Comparison of ENCODE assay signal across 8 mouse cellular contexts in the genomic region with DNA sequence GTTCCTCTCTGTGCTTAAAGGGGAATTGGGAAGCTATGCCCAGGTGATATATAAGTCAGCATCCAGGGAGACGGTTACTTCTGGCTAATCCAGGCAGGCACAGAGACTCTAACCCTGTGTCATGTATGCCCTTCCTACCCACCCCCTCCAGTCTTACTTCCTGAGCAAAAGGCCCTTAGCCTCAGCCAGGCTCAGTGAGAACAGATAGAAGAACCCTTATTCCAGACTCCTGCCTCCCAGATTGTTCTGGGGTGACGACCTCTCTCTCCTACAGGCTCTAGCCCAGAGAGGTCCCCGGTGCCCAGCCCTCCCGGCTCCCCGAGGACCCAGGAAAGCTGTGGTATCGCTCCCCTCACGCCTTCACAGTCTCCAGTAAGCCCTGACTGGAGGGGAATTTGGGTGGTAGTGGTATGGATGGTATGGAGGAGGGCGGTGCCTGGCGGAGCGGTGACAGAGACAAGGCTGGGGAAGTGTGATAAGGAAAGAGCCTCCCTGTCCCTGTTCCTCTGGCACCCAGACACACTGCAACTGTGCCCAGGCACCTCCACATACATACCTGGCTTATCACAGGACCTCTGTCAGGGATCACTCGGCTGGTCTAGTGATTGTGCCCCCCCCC. TPM values are rescaled to one million over a fixed set of nuclear protein-coding genes. Genes with fewer than 3 reads are reported as not detected.
A peak's percentile ranks its signal among the peaks of the same experiment; 100 is the strongest.
DNase-seq lines count a peak whose midpoint lies in the region; ATAC-seq and TF ChIP-seq lines count a peak whose summit lies in the region.
"Had no signal": no experiment of that assay in that cellular context is flagged by ENCODE, and none has a peak within 500 bp of the region (broad histone marks: within the 10 kb centered on the region; RNA-seq: fewer than 3 reads in every experiment).

No protein-coding gene starts in this region.

- WGBS in midbrain, embryonic 10.5 days: 74% methylated on average over 11 of the region's 11 CpGs
- 81% methylated on average over 11 of the region's 11 CpGs for WGBS in midbrain, postnatal 0 days
- WGBS in limb, embryonic 12.5 days: 56% methylated on average over 11 of the region's 11 CpGs
- WGBS in stomach, embryonic 16.5 days: 54% methylated on average over 11 of the region's 11 CpGs

- 0 out of 2 replicates have a peak, but pooled peaks cover 3% of the 10 kb centered on the region for H3K36me3 ChIP-seq in midbrain, embryonic 10.5 days
- no peaks in the 10 kb centered on the region for H3K36me3 ChIP-seq in midbrain, postnatal 0 days (ENCODE audit: insufficient read depth, low read length)
- peaks cover 86% of the 10 kb centered on the region for H3K36me3 ChIP-seq in limb, embryonic 12.5 days
- 0 out of 2 replicates have a peak, but pooled peaks cover 3% of the 10 kb centered on the region for H3K36me3 ChIP-seq in stomach, embryonic 16.5 days (ENCODE audit: control insufficient read depth, insufficient read depth, low read length)

- ATAC-seq in midbrain, postnatal 0 days (ENCODE audit: low FRiP score): no peak
- ATAC-seq in erythroid progenitor cell, adult 5-6 weeks (replicated peaks; ENCODE audit: low FRiP score, poor library complexity, severe bottlenecking): peak; percentile 93
- ATAC-seq in limb, embryonic 12.5 days (ENCODE audit: insufficient number of reproducible peaks, insufficient read depth, low FRiP score, low TSS enrichment, low read depth): peak; percentile 60; the same call in 1 of the 2 replicates
- ATAC-seq in stomach, embryonic 16.5 days (ENCODE audit: insufficient read depth, low FRiP score): peak; percentile 82

- no peak overlapping the region for H3K4me3 ChIP-seq in midbrain, embryonic 10.5 days
- H3K4me3 ChIP-seq in midbrain, postnatal 0 days (ENCODE audit: low read depth, low read length): no peak overlapping the region
- H3K4me3 ChIP-seq in limb, embryonic 12.5 days (replicated peaks): no peak overlapping the region
- no peak overlapping the region for H3K4me3 ChIP-seq in stomach, embryonic 16.5 days (replicated peaks; ENCODE audit: low read length)
- H3K4me3 ChIP-seq: limb, embryonic 15.5 days had no signal

- no peak overlapping the region for H3K9ac ChIP-seq in midbrain, postnatal 0 days (replicated peaks; ENCODE audit: low read length, poor library complexity, severe bottlenecking)
- H3K9ac ChIP-seq in limb, embryonic 12.5 days (replicated peaks): 0 out of 2 replicates have a peak overlapping the region, but pooled peaks have one; percentile 18
- H3K9ac ChIP-seq in stomach, embryonic 16.5 days (ENCODE audit: low read length): no peak overlapping the region

- peaks cover 16% of the 10 kb centered on the region for H3K4me1 ChIP-seq in midbrain, embryonic 10.5 days
- no peaks in the 10 kb centered on the region for H3K4me1 ChIP-seq in midbrain, postnatal 0 days (ENCODE audit: insufficient read depth, low read length)
- peaks cover 19% of the 10 kb centered on the region for H3K4me1 ChIP-seq in limb, embryonic 12.5 days (replicated peaks)
- H3K4me1 ChIP-seq in stomach, embryonic 16.5 days (ENCODE audit: control insufficient read depth, insufficient read depth, low read length): 0 out of 2 replicates have a peak, but pooled peaks cover 3% of the 10 kb centered on the region

- no peaks in the 10 kb centered on the region for H3K9me3 ChIP-seq in midbrain, embryonic 10.5 days (replicated peaks)
- H3K9me3 ChIP-seq in midbrain, postnatal 0 days (ENCODE audit: low read length): no peaks in the 10 kb centered on the region
- H3K9me3 ChIP-seq in limb, embryonic 12.5 days: no peaks in the 10 kb centered on the region
- H3K9me3 ChIP-seq in stomach, embryonic 16.5 days (replicated peaks; ENCODE audit: control insufficient read depth, low read length): no peaks in the 10 kb centered on the region
- H3K9me3 ChIP-seq: limb, embryonic 15.5 days had no signal

- no peak for DNase-seq in midbrain, embryonic 10.5 days (ENCODE audit: low spot score)
- no peak for DNase-seq in midbrain, postnatal 0 days (ENCODE audit: low spot score)
- DNase-seq in thymus, postnatal 36 days: no peak
- DNase-seq in cerebellum, adult 9-10 months: no peak

- no peak overlapping the region for H3K4me2 ChIP-seq in midbrain, postnatal 0 days (ENCODE audit: low read depth, low read length, poor library complexity, severe bottlenecking)
- no peak overlapping the region for H3K4me2 ChIP-seq in limb, embryonic 12.5 days
- H3K4me2 ChIP-seq in stomach, embryonic 16.5 days (ENCODE audit: low read depth, low read length): no peak overlapping the region
- H3K4me2 ChIP-seq: limb, embryonic 15.5 days had no signal

- peak overlapping the region; percentile 64 for H3K27ac ChIP-seq in midbrain, embryonic 10.5 days (replicated peaks)
- no peak overlapping the region for H3K27ac ChIP-seq in midbrain, postnatal 0 days (ENCODE audit: low read depth, low read length)
- 0 out of 2 replicates have a peak overlapping the region, but pooled peaks have one; percentile 4 for H3K27ac ChIP-seq in limb, embryonic 12.5 days
- H3K27ac ChIP-seq in stomach, embryonic 16.5 days (ENCODE audit: low read length): no peak overlapping the region

- H3K27me3 ChIP-seq in midbrain, embryonic 10.5 days (ENCODE audit: low read depth, poor library complexity, severe bottlenecking): no peaks in the 10 kb centered on the region
- no peaks in the 10 kb centered on the region for H3K27me3 ChIP-seq in midbrain, postnatal 0 days (ENCODE audit: insufficient read depth, low read length)
- H3K27me3 ChIP-seq in limb, embryonic 12.5 days: no peaks in the 10 kb centered on the region
- H3K27me3 ChIP-seq in stomach, embryonic 16.5 days (ENCODE audit: control insufficient read depth, insufficient read depth, low read length): no peaks in the 10 kb centered on the region
- H3K27me3 ChIP-seq: limb, embryonic 15.5 days had no signal

- TF ChIP-seq CTCF in midbrain, postnatal 0 days (IDR thresholded peaks at IDR 0.05): no peak

RNA-seq across cellular contexts. Expression of a gene that starts 2.3 kb away (rescaled TPM):
- not detected in 2 replicates for polyA plus RNA-seq in midbrain, embryonic 10.5 days (2016; fragmentation: Nextera tagmentation; extraction: Ambion mirVana)
- not detected in 2 replicates for total RNA-seq in midbrain, postnatal 0 days (2014; rRNA removed)
- not detected in 2 replicates for polyA plus RNA-seq in midbrain, postnatal 0 days (2015; fragmentation: Nextera tagmentation; extraction: Ambion mirVana)
- total RNA-seq in erythroid progenitor cell, adult 5-6 weeks (2015; ENCODE audit: low replicate concordance): not detected in 2 replicates
- not detected in 2 replicates for total RNA-seq in erythroid progenitor cell, adult 5-6 weeks (2017; ENCODE audit: low replicate concordance)
- polyA plus RNA-seq in limb, embryonic 12.5 days (2016; fragmentation: Nextera tagmentation; extraction: Ambion mirVana): not detected in 2 replicates
- not detected in 2 replicates for polyA plus RNA-seq in stomach, embryonic 16.5 days (2015; fragmentation: Nextera tagmentation; extraction: Ambion mirVana)
- polyA plus RNA-seq: limb, embryonic 15.5 days had no signal

RNA-seq across cellular contexts. Expression of a gene that starts 8.6 kb away (rescaled TPM):
- 6.5 and 7.6 TPM in 2 replicates for polyA plus RNA-seq in midbrain, embryonic 10.5 days (2016; fragmentation: Nextera tagmentation; extraction: Ambion mirVana)
- total RNA-seq in midbrain, postnatal 0 days (2014; rRNA removed): 10.1 and 11.1 TPM in 2 replicates
- 2.9 and 3.2 TPM in 2 replicates for polyA plus RNA-seq in midbrain, postnatal 0 days (2015; fragmentation: Nextera tagmentation; extraction: Ambion mirVana)
- total RNA-seq in erythroid progenitor cell, adult 5-6 weeks (2015; ENCODE audit: low replicate concordance): not detected in 2 replicates
- total RNA-seq in erythroid progenitor cell, adult 5-6 weeks (2017; ENCODE audit: low replicate concordance): not detected in 2 replicates
- 20.7 and 21.2 TPM in 2 replicates for polyA plus RNA-seq in limb, embryonic 12.5 days (2016; fragmentation: Nextera tagmentation; extraction: Ambion mirVana)
- polyA plus RNA-seq in stomach, embryonic 16.5 days (2015; fragmentation: Nextera tagmentation; extraction: Ambion mirVana): 25.0 TPM in 2 replicates

RNA-seq across cellular contexts. Expression of a gene that starts 24.3 kb away (rescaled TPM):
- polyA plus RNA-seq in midbrain, embryonic 10.5 days (2016; fragmentation: Nextera tagmentation; extraction: Ambion mirVana): 136 and 145 TPM in 2 replicates
- 44.8 and 89.5 TPM in 2 replicates for total RNA-seq in midbrain, postnatal 0 days (2014; rRNA removed)
- 59.1 and 60.4 TPM in 2 replicates for polyA plus RNA-seq in midbrain, postnatal 0 days (2015; fragmentation: Nextera tagmentation; extraction: Ambion mirVana)
- total RNA-seq in erythroid progenitor cell, adult 5-6 weeks (2015; ENCODE audit: low replicate concordance): 124 and 160 TPM in 2 replicates
- 58.5 and 68.4 TPM in 2 replicates for total RNA-seq in erythroid progenitor cell, adult 5-6 weeks (2017; ENCODE audit: low replicate concordance)
- 58.2 and 62.2 TPM in 2 replicates for polyA plus RNA-seq in limb, embryonic 12.5 days (2016; fragmentation: Nextera tagmentation; extraction: Ambion mirVana)
- 73.0 and 78.4 TPM in 2 replicates for polyA plus RNA-seq in stomach, embryonic 16.5 days (2015; fragmentation: Nextera tagmentation; extraction: Ambion mirVana)

RNA-seq across cellular contexts. Expression of a gene that starts 44.2 kb away (rescaled TPM):
- 9.0 and 10.6 TPM in 2 replicates for polyA plus RNA-seq in midbrain, embryonic 10.5 days (2016; fragmentation: Nextera tagmentation; extraction: Ambion mirVana)
- 98.2 and 103 TPM in 2 replicates for total RNA-seq in midbrain, postnatal 0 days (2014; rRNA removed)
- 11.7 and 13.1 TPM in 2 replicates for polyA plus RNA-seq in midbrain, postnatal 0 days (2015; fragmentation: Nextera tagmentation; extraction: Ambion mirVana)
- total RNA-seq in erythroid progenitor cell, adult 5-6 weeks (2015; ENCODE audit: low replicate concordance): 8.3 and 8.8 TPM in 2 replicates
- 12.5 and 15.1 TPM in 2 replicates for total RNA-seq in erythroid progenitor cell, adult 5-6 weeks (2017; ENCODE audit: low replicate concordance)
- polyA plus RNA-seq in limb, embryonic 12.5 days (2016; fragmentation: Nextera tagmentation; extraction: Ambion mirVana): 11.8 and 14.9 TPM in 2 replicates
- polyA plus RNA-seq in stomach, embryonic 16.5 days (2015; fragmentation: Nextera tagmentation; extraction: Ambion mirVana): 9.2 and 10.4 TPM in 2 replicates

RNA-seq across cellular contexts. Expression of a gene that starts 49.1 kb away (rescaled TPM):
- 0.12 TPM in 2 replicates for polyA plus RNA-seq in midbrain, embryonic 10.5 days (2016; fragmentation: Nextera tagmentation; extraction: Ambion mirVana)
- 1.4 and 1.9 TPM in 2 replicates for total RNA-seq in midbrain, postnatal 0 days (2014; rRNA removed)
- polyA plus RNA-seq in midbrain, postnatal 0 days (2015; fragmentation: Nextera tagmentation; extraction: Ambion mirVana): 0.22 and 0.27 TPM in 2 replicates
- total RNA-seq in erythroid progenitor cell, adult 5-6 weeks (2015; ENCODE audit: low replicate concordance): 6.8 and 8.8 TPM in 2 replicates
- total RNA-seq in erythroid progenitor cell, adult 5-6 weeks (2017; ENCODE audit: low replicate concordance): 1.8 and 2.6 TPM in 2 replicates
- 0.13 and 0.14 TPM in 2 replicates for polyA plus RNA-seq in limb, embryonic 12.5 days (2016; fragmentation: Nextera tagmentation; extraction: Ambion mirVana)
- 0.29 and 0.44 TPM in 2 replicates for polyA plus RNA-seq in stomach, embryonic 16.5 days (2015; fragmentation: Nextera tagmentation; extraction: Ambion mirVana)

Comparison
In these comparisons a context has a peak if more than half of its experiments do, and no peak if none do; other contexts are left out.
1. H3K27ac ChIP-seq: peak in midbrain, embryonic 10.5 days (single experiment) and limb, embryonic 12.5 days (single experiment); none in midbrain, postnatal 0 days (single experiment) and stomach, embryonic 16.5 days (single experiment).